In the genomic region with DNA sequence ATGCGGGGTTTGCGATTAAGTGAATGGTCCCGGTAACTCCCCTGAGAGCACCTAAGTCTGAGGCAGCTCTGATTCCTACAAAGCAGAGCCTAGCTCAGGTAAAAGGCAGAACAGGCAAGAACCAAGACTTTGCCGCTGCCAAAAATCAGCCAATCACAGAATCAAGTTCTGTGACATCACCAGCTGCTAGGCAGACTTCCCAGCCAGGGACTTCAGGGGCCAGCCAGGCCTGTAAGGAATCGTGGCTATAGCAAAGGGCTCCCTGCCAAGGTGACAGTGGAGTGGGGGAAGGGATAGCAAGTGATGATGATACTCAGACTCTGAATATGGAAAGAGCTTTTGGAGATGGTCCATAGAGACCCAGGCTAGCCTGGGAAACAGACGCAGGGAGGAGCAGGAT, we compare ENCODE assay signal across 8 mouse cellular contexts. TPM values are rescaled to one million over a fixed set of nuclear protein-coding genes. Genes with fewer than 3 reads are reported as not detected.
DNase-seq lines count a peak whose midpoint lies in the region; ATAC-seq lines count a peak whose summit lies in the region.

No protein-coding gene starts in this region.

- no peak overlapping the region for H3K27ac ChIP-seq in intestine, embryonic 15.5 days

- H3K9ac ChIP-seq in intestine, embryonic 15.5 days: 0 out of 2 replicates have a peak overlapping the region, but pooled peaks have one; percentile 1

- peak; percentile 43 for ATAC-seq in granulocyte monocyte progenitor cell, adult 5-6 weeks (replicated peaks; ENCODE audit: poor library complexity, severe bottlenecking)
- ATAC-seq in intestine, embryonic 15.5 days: peak; percentile 21; the same call in 1 of the 2 replicates
- peak; percentile 62 for ATAC-seq in megakaryocyte progenitor cell, adult 5-6 weeks (replicated peaks; ENCODE audit: poor library complexity)

- H3K4me3 ChIP-seq in intestine, embryonic 15.5 days (replicated peaks): peak overlapping the region; percentile 7; the same call in 1 of the 2 replicates

- DNase-seq in adrenal gland, adult (ENCODE audit: inconsistent age in 2 of 2, low spot score in 1 of 2): peak; percentile 86 to 96
- DNase-seq in embryo, embryonic 11.5 days (ENCODE audit: low read depth, low spot score): peak; percentile 74
- peak; percentile 76 to 84 for DNase-seq in left cerebral cortex, postnatal 10 days (ENCODE audit: extremely low spot score in 1 of 2, low spot score in 2 of 2)
- DNase-seq in right cerebral cortex, adult 2 months (ENCODE audit: low spot score in 2 of 2): peak; percentile 91 to 96
- DNase-seq in urinary bladder, adult 2 months (ENCODE audit: low spot score): peak; percentile 60

- no peaks in the 10 kb centered on the region for H3K9me3 ChIP-seq in intestine, embryonic 15.5 days

- 13% methylated on average over 6 of the region's 6 CpGs for WGBS in intestine, embryonic 15.5 days

- peaks cover 31% of the 10 kb centered on the region for H3K4me1 ChIP-seq in intestine, embryonic 15.5 days (replicated peaks)

- intact Hi-C loops in left cerebral cortex, postnatal 10 days (cut with DNase I): no loop called here

- H3K27me3 ChIP-seq in intestine, embryonic 15.5 days (replicated peaks): peaks cover 5% of the 10 kb centered on the region

- peaks cover 8% of the 10 kb centered on the region for H3K36me3 ChIP-seq in intestine, embryonic 15.5 days

- H3K4me2 ChIP-seq in intestine, embryonic 15.5 days (replicated peaks): peak overlapping the region; percentile 83

RNA-seq across cellular contexts. Expression of gene Tpm2, which starts 3.6 kb away (rescaled TPM):
- 1.6 and 3.8 TPM in 2 replicates for total RNA-seq in granulocyte monocyte progenitor cell, adult 5-6 weeks (2014; fragmentation: Nextera tagmentation)
- total RNA-seq in granulocyte monocyte progenitor cell, adult 5-6 weeks (2017): 2.5 and 5.2 TPM in 2 replicates
- 510 and 514 TPM in 2 replicates for polyA plus RNA-seq in intestine, embryonic 15.5 days (2015; fragmentation: Nextera tagmentation; extraction: Ambion mirVana)
- total RNA-seq in left cerebral cortex, postnatal 10 days (2021): 1 to 10 TPM; 7.2 to 7.9 TPM
- 0.56 and 3.0 TPM in 2 replicates for total RNA-seq in megakaryocyte progenitor cell, adult 5-6 weeks (2015)
- total RNA-seq in megakaryocyte progenitor cell, adult 5-6 weeks (2017): 3.8 and 5.8 TPM in 2 replicates
- 3,808 and 5,340 TPM in 2 replicates for polyA plus RNA-seq in urinary bladder, adult 2 months (2012; rRNA removed)

RNA-seq across cellular contexts. Expression of gene Car9, which starts 13.2 kb away (rescaled TPM):
- 11.6 and 16.9 TPM in 2 replicates for total RNA-seq in granulocyte monocyte progenitor cell, adult 5-6 weeks (2014; fragmentation: Nextera tagmentation)
- total RNA-seq in granulocyte monocyte progenitor cell, adult 5-6 weeks (2017): 4.1 and 7.6 TPM in 2 replicates
- 18.0 and 30.0 TPM in 2 replicates for polyA plus RNA-seq in intestine, embryonic 15.5 days (2015; fragmentation: Nextera tagmentation; extraction: Ambion mirVana)
- total RNA-seq in left cerebral cortex, postnatal 10 days (2021): under 1 TPM in 1 of 2 experiments, not detected in 1; 0.45 TPM
- total RNA-seq in megakaryocyte progenitor cell, adult 5-6 weeks (2015): 10.4 and 15.0 TPM in 2 replicates
- total RNA-seq in megakaryocyte progenitor cell, adult 5-6 weeks (2017): 4.0 and 10.5 TPM in 2 replicates
- polyA plus RNA-seq in urinary bladder, adult 2 months (2012; rRNA removed): 1.3 and 1.9 TPM in 2 replicates

RNA-seq across cellular contexts. Expression of gene Arhgef39, which starts 20.5 kb away (rescaled TPM):
- total RNA-seq in granulocyte monocyte progenitor cell, adult 5-6 weeks (2014; fragmentation: Nextera tagmentation): 52.0 and 55.5 TPM in 2 replicates
- total RNA-seq in granulocyte monocyte progenitor cell, adult 5-6 weeks (2017): 63.7 and 81.2 TPM in 2 replicates
- polyA plus RNA-seq in intestine, embryonic 15.5 days (2015; fragmentation: Nextera tagmentation; extraction: Ambion mirVana): 45.2 and 48.6 TPM in 2 replicates
- 1 to 10 TPM; 1.1 to 1.4 TPM for total RNA-seq in left cerebral cortex, postnatal 10 days (2021)
- 44.2 and 55.1 TPM in 2 replicates for total RNA-seq in megakaryocyte progenitor cell, adult 5-6 weeks (2015)
- total RNA-seq in megakaryocyte progenitor cell, adult 5-6 weeks (2017): 47.5 and 65.0 TPM in 2 replicates
- 14.7 and 26.0 TPM in 2 replicates for polyA plus RNA-seq in urinary bladder, adult 2 months (2012; rRNA removed)

RNA-seq across cellular contexts. Expression of gene Ccdc107, which starts 27.3 kb away (rescaled TPM):
- 28.2 and 44.7 TPM in 2 replicates for total RNA-seq in granulocyte monocyte progenitor cell, adult 5-6 weeks (2014; fragmentation: Nextera tagmentation)
- 48.0 and 56.1 TPM in 2 replicates for total RNA-seq in granulocyte monocyte progenitor cell, adult 5-6 weeks (2017)
- 98.8 and 102 TPM in 2 replicates for polyA plus RNA-seq in intestine, embryonic 15.5 days (2015; fragmentation: Nextera tagmentation; extraction: Ambion mirVana)
- 10 to 100 TPM; 31.1 to 32.5 TPM for total RNA-seq in left cerebral cortex, postnatal 10 days (2021)
- 34.5 and 43.0 TPM in 2 replicates for total RNA-seq in megakaryocyte progenitor cell, adult 5-6 weeks (2015)
- 49.6 and 53.9 TPM in 2 replicates for total RNA-seq in megakaryocyte progenitor cell, adult 5-6 weeks (2017)
- 272 and 290 TPM in 2 replicates for polyA plus RNA-seq in urinary bladder, adult 2 months (2012; rRNA removed)

RNA-seq across cellular contexts. Expression of gene Sit1, which starts 36.4 kb away (rescaled TPM):
- total RNA-seq in granulocyte monocyte progenitor cell, adult 5-6 weeks (2014; fragmentation: Nextera tagmentation): not detected in 2 replicates
- not detected in 2 replicates for total RNA-seq in granulocyte monocyte progenitor cell, adult 5-6 weeks (2017)
- not detected in 2 replicates for polyA plus RNA-seq in intestine, embryonic 15.5 days (2015; fragmentation: Nextera tagmentation; extraction: Ambion mirVana)
- not detected for total RNA-seq in left cerebral cortex, postnatal 10 days (2021)
- total RNA-seq in megakaryocyte progenitor cell, adult 5-6 weeks (2015): not detected in 2 replicates
- total RNA-seq in megakaryocyte progenitor cell, adult 5-6 weeks (2017): not detected in 2 replicates
- 0.22 and 0.41 TPM in 2 replicates for polyA plus RNA-seq in urinary bladder, adult 2 months (2012; rRNA removed)

Comparison
In these comparisons a context has a peak if more than half of its experiments do, and no peak if none do; other contexts are left out.
1. RNA of gene Arhgef39, which starts 20.5 kb away (total RNA-seq): 52.0 to 81.2 TPM in granulocyte monocyte progenitor cell, adult 5-6 weeks and 44.2 to 65.0 TPM in megakaryocyte progenitor cell, adult 5-6 weeks; 1.1 to 1.4 TPM in left cerebral cortex, postnatal 10 days; every median in the first group is over 10 times any median in the second.
2. Peak in every context shown above with its lines, with median percentiles within 50 percentile points of each other: DNase-seq and ATAC-seq.